Mouse (Mus musculus) common myeloid progenitor, adult 5-6 weeks (primary cell): ENCODE measurements around the gene Snrnp40. TPM values are rescaled to one million over a fixed set of nuclear protein-coding genes. Genes with fewer than 3 reads are reported as not detected.

Experiments used
- ATAC-seq: replicated peaks from 2 replicates; pipeline ENCODE4 v1.8.0; 2016; ENCODE audit warnings: low read depth, mild to moderate bottlenecking, moderate TSS enrichment, inconsistent platforms; ENCODE audit not compliant: poor library complexity, severe bottlenecking
- total RNA-seq: library from RNA; stranded (forward); fragments of 200-1000, 187-1606 nt; gene quantifications from 2 replicates; pipeline ENCODE4 v1.2.3, GENCODE M21; 2017

Snrnp40 gene
- total RNA-seq, 1 experiment from 2014 or later, result 86.7 TPM

- ATAC-seq, result no peak
Measured at GRCm38 (mm10) chr4:130377500-130377899, 17.6 kb downstream of the Snrnp40 start.

- no peak for ATAC-seq
Measured at GRCm38 (mm10) chr4:130379181-130379580, 19.2 kb downstream of the Snrnp40 start.

GRCm38 (mm10) chr4:130380418-130380817 is 20.5 kb downstream of the Snrnp40 start:
- no peak for ATAC-seq

- no peak for ATAC-seq
Measured at GRCm38 (mm10) chr4:130387256-130387655, 27.3 kb downstream of the Snrnp40 start.

- ATAC-seq, result no peak
Measured at GRCm38 (mm10) chr4:130389496-130389895, 29.6 kb downstream of the Snrnp40 start.

DNA sequence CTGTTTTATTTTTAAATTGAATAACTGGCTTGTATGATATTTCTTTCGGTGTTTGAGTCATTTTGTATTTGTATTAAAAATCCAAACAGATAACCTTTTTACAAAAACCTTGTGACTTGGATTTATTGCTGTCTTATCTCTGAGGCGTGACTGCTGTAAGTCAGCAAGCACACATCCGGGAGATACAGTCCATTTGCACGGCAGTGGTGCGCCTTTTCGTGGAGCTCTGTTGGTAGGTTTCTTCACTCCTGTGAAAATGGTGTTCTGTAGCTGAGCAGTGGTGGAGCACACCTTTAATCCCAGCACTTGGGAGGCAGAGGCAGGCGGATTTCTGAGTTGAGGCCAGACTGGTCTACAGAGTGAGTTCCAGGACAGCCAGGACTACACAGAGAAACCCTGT is 30.0 kb downstream of the Snrnp40 start:
- no peak for ATAC-seq

DNA sequence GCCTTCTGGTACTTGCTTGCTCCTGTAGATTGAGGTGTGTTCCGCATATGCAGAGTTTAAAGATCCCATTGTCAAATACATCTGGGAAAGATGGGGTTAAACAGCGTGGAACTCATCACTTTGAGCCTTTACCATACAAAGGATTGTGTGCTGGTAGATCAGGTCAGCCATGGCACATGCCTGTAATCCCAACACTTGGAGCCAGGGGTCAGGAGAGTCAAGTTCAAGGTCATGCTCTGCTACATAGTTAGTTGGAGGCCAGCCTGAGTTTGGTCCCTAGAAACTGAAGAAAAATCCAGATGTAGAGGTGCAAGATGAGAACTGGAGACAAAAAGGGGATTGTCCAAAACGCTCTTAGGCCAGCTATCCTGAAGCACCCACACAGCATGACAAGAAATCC is 31.3 kb downstream of the Snrnp40 start:
- ATAC-seq, result no peak

Other genes starting within 250 kb of the Snrnp40 start
- not detected in 2 replicates for gene Hcrtr1, start 220.8 kb upstream of the Snrnp40 start, total RNA-seq
- 3.5 and 4.8 TPM in 2 replicates for gene Tinagl1, start 185.0 kb upstream of the Snrnp40 start, total RNA-seq
- not detected in 2 replicates for gene Gm853, start 137.7 kb upstream of the Snrnp40 start, total RNA-seq
- not detected in 2 replicates for gene Serinc2, start 80.9 kb upstream of the Snrnp40 start, total RNA-seq
- gene Fabp3, start 51.5 kb upstream of the Snrnp40 start, total RNA-seq, result not detected in 2 replicates
- not detected in 2 replicates for gene Gm10570, start 51.5 kb upstream of the Snrnp40 start, total RNA-seq
- gene Zcchc17, start 189 bp upstream of the Snrnp40 start, total RNA-seq, result 72.4 and 77.6 TPM in 2 replicates
- 1.6 TPM in 1 of 2 replicates, not detected in the other for gene Nkain1, start 214.0 kb downstream of the Snrnp40 start, total RNA-seq